Mouse (Mus musculus) ES-Bruce4 (cell line): ENCODE measurements around the gene Ptprs.

Experiments
- CTCF ChIP-seq: IDR thresholded peaks from one replicate; pipeline ENCODE4 v1.8.1; 2011; ENCODE audit warnings: low read depth, low read length
- EP300 ChIP-seq: IDR thresholded peaks from 2 replicates; pipeline ENCODE4 v1.6.1; 2011; ENCODE audit warnings: low read depth, low read length; ENCODE audit not compliant: insufficient read depth
- POLR2A ChIP-seq: IDR thresholded peaks from one replicate; pipeline ENCODE4 v1.8.1; 2011; ENCODE audit warnings: low read length; ENCODE audit not compliant: insufficient read depth

- TF ChIP-seq CTCF (no peak), POLR2A (no peak), EP300 (no peak)
Observed at GRCm38 (mm10) chr17:56365791-56366673, 110.3 kb downstream of the Ptprs start.
